Mouse (Mus musculus) heart, adult 2 months (tissue): ENCODE results near the gene Pdilt.

Source experiments
- EP300 ChIP-seq: fragments of 200-500 bp; IDR thresholded peaks from 2 replicates; pipeline ENCODE4 v1.6.1; 2011; ENCODE audit warnings: low read depth, low read length, control low read depth; ENCODE audit not compliant: insufficient read depth
- POLR2A ChIP-seq: fragments of 200-500 bp; IDR thresholded peaks from 2 replicates; pipeline ENCODE4 v1.6.1; 2011; ENCODE audit warnings: mild to moderate bottlenecking, low read depth, low read length, control low read depth; ENCODE audit not compliant: insufficient read depth

DNA sequence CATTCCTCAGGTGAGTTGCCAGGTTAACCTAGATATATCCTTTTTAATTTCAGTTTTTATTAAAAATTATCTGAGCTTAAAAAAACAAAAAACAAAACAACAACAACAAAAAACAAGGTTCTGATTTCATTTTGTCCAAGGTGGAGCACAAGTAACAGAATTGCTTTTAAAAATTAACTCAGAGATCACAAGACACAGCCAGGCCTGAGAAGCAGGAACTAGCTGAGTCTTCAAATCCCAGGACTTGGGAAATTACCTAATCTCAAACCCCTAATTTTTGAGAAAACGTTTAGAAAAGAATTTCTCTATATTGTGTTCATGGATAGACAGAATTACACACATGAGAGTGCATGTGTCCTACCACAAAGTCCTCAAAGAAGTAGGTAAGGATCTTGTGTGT lies 9.6 kb upstream of the Pdilt start:
- no peak for TF ChIP-seq EP300
- TF ChIP-seq POLR2A: no peak
